Mouse (Mus musculus) right cerebral cortex, postnatal 25 days (tissue): Measurements from ENCODE around the gene Rhno1.

ENCODE experiments used
- DNase-seq: peaks from one replicate; pipeline ENCODE4 v3.0.0; 2022

Rhno1 gene

GRCm38 (mm10) chr6:128361901-128362300, 810 bp downstream of the Rhno1 start:
- no peak for DNase-seq

DNA sequence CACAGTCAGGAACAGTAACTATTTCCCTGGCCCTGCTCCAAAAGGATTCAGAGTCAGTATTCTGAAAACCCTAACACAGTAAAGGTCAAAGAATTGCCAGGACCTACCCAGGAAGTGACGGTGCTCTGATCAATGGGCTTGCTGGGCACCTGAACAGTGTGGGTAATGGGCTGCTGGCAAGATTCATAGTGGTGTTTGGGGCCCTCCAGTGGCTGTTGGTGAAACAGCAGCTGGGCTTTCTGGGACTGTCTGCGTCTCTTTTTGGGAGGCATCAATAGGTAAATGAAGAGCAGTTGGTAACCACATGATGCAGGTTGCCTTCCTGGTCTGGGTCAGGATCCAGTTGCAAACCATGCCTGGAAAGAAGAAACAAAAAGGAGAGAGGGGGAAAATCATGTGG, 3.7 kb downstream of the Rhno1 start:
- peak; percentile 68 for DNase-seq

DNA sequence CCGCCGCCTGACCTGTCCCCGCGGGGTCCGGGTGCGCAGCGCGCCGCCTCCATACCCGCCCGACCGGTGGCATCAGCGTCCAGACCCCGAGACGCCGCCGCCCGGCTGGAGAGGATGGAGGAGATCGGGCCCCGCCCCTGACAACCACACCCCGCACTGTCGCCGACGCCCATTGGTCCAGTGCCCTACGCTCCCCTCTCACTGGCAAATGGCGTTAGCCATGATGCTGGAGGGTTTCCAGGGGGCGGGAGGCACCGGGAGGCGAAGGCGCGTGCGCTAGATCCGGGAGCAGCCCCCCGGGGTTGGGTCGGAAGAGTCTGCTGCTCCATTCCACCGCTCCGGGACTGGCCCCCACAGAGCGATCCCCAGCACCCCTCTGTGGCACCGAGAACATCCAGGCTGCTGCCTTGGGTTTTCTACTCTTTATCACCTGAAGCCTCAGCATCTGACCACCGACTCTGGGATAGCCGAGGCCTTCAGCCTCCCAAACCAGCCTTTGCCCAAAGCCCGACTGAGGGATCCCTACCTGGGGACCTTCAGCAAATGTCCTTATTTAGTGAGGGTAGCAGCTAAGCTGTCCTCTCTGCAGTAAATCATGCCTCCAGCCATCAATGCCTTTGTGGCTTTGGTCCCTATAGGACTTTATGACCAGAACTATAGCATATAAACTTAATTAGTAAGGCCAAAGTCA, 6.8 kb downstream of the Rhno1 start, which contains the start of gene Tulp3:
TSS of gene Tulp3 (minus strand) at position 126 of the 691 bp plus-strand sequence.
- peak; percentile 97 for DNase-seq

GRCm38 (mm10) chr6:128355201-128355681, 7.5 kb downstream of the Rhno1 start:
- DNase-seq, result no peak

DNA sequence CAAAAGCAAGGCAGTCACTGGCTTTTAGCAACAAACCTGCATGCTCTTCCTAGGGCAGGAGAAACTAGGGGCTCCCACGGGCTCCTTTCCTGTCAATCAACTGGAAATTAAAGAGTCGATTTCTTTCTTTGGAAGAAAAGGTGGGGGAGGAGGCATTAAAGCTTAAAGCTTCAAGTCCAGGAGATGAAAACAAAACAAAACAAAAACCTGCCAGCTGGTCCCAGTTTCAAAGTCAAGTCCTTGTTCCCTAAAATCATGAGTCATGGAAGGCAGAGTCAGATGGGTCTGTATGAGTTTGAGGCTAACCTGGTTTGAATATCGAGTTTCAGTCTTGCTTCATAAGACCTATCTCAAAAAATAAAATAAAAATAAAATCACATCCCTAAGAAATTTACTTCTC, 8.6 kb downstream of the Rhno1 start:
- DNase-seq, result no peak

- DNase-seq, result no peak
Measured at GRCm38 (mm10) chr6:128349711-128350110, 13.0 kb downstream of the Rhno1 start.

DNA sequence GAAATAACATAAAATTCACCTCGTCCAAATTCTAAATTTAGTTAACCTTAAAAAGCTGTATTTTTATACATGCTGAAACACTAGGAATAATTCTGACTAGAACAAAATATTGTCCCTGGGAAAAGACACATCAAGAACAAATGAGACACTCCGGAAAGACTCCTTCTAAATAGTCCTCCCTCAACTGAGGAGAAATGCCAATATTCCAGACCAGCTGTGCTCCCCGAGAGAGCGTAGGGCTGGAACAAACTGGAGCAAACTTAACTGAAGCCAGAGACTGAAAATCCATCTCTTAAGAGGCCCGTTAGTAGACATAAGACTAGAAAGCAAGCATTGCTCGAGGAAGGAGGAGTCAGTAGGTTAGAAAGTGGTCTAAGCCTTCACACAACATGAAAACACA, 15.9 kb downstream of the Rhno1 start:
- no peak for DNase-seq

DNA sequence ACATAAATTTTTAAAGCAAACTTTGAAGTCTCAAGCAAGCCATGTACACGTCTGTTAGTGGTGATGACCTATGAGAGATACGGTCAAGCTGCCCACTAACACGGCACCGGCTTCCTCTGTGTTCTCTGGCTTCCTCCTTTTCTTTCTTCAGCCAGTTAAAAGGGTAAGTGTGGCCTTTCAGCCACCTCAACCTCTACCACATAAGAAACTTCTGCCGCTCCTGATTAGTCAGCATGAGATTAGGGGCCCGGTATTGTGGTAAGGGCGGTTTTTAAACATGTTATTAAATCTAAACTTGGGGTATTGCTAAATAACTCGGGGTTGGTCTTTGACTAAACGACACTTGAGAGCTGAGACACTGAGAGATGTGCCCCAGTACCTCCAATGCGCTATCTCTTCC, 17.1 kb downstream of the Rhno1 start:
- no peak for DNase-seq

- DNase-seq, result no peak
Measured at GRCm38 (mm10) chr6:128341956-128342723, 20.6 kb downstream of the Rhno1 start.

- no peak for DNase-seq
Measured at GRCm38 (mm10) chr6:128338876-128339275, 23.8 kb downstream of the Rhno1 start.

- no peak for DNase-seq
Measured at GRCm38 (mm10) chr6:128337467-128337866, 25.2 kb downstream of the Rhno1 start.

DNA sequence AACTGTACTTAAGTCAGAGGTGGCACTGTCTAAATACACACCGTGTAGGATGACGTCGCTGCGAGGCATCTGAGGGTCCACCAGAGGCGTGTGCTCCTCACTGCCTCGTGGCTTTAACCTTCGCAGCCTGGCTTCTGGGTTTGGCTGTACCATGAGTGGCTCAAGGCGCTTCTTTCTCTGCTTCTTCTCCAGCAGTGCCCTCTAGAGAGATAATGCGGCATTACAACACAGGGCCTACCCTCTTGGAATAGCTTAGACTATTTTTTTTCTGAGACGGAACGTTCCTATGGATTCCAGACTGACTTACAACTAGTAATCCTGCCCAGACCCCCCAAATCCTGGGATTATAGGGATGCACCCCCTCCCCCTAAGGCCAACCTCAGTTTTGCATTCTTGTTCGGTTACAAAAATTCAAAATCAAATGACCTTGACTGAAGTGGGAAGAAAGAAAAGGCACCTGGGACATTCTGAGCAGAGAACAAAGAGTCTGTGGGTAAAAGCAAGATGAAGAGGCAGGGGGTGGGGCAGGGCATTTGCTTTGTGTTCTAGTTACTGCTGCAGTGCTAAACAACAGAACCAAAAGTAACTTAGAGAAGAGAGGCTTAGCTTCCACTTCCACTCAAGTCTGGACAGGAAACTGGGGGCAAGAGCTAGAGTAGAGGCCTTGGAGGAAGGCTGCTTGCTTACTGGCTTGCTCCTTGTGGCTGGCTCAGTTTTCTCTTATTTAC, 28.1 kb downstream of the Rhno1 start:
- peak; percentile 62 for DNase-seq

GRCm38 (mm10) chr6:128318317-128318716, 44.4 kb downstream of the Rhno1 start:
- DNase-seq, result peak; percentile 29

DNA sequence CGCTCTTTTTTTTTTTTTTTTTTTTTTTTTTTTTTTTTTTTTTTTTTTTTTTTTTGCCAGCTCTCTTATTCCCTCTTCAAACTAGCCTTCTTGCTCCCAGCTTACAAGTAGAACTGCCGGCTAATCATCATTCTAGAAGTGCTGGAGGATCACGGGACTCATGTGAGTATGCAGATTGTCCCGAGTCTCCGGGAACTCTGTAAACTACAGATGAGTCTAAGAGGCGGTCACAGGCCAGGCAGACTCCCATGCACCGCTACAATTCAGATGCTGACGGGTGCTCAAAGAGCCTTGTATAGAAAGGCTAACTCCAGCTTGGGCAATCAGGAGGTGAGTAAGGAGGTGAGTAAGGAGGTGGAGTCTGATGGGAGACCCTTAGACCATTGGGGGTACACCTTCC, 47.1 kb downstream of the Rhno1 start:
- no peak for DNase-seq

- no peak for DNase-seq
Measured at GRCm38 (mm10) chr6:128314796-128315195, 47.9 kb downstream of the Rhno1 start.

DNA sequence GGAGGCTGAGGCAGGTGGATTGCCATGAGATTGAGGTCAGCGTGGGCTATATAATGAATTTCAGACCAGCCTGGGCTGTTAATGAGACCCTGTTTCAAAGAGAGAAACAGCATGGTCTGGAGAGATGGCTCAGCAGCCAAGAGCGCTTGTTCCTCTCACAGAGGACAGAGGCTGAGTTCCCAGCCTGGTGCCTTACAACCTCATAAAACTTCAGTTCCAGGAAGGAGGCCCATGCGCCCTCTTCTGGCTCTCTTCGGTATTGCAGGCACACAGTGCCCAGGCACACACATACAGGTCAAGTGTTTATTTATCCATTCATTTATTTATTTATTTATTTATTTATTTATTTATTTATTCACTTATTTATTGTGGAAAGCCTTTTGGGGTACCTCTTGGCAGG, 54.4 kb downstream of the Rhno1 start:
- no peak for DNase-seq
